Mouse (Mus musculus): Measurements from ENCODE around the gene Hebp2.

The Hebp2 gene

GRCm38 (mm10) chr10:18510663-18511062 lies 35.2 kb downstream of the Hebp2 start:
- DNase-seq (ENCODE audit: low read depth, low spot score), result no peak

- DNase-seq (ENCODE audit: low read depth, low spot score), result no peak
Observed at GRCm38 (mm10) chr10:18508586-18508985, 37.3 kb downstream of the Hebp2 start.

GRCm38 (mm10) chr10:18507869-18508473 lies 37.9 kb downstream of the Hebp2 start:
- DNase-seq (ENCODE audit: low read depth, low spot score), result no peak

- no peak for DNase-seq (ENCODE audit: low read depth, low spot score)
Observed at GRCm38 (mm10) chr10:18506501-18506946, 39.4 kb downstream of the Hebp2 start.

- DNase-seq (ENCODE audit: low read depth, low spot score), result no peak
Observed at GRCm38 (mm10) chr10:18505690-18506089, 40.2 kb downstream of the Hebp2 start.

- no peak for DNase-seq (ENCODE audit: low read depth, low spot score)
Observed at GRCm38 (mm10) chr10:18501997-18502396, 43.9 kb downstream of the Hebp2 start.

GRCm38 (mm10) chr10:18497066-18497465 lies 48.8 kb downstream of the Hebp2 start:
- no peak for DNase-seq (ENCODE audit: low read depth, low spot score)

GRCm38 (mm10) chr10:18494249-18494648 lies 51.6 kb downstream of the Hebp2 start:
- DNase-seq (ENCODE audit: low read depth, low spot score), result no peak

GRCm38 (mm10) chr10:18493010-18493894 lies 52.6 kb downstream of the Hebp2 start:
- no peak for DNase-seq (ENCODE audit: low read depth, low spot score)

GRCm38 (mm10) chr10:18491952-18492351 lies 53.9 kb downstream of the Hebp2 start:
- no peak for DNase-seq (ENCODE audit: low read depth, low spot score)

- no peak for DNase-seq (ENCODE audit: low read depth, low spot score)
Observed at GRCm38 (mm10) chr10:18489936-18490335, 55.9 kb downstream of the Hebp2 start.
